ENCODE assay signal across 18 mouse cellular contexts in the genomic region with DNA sequence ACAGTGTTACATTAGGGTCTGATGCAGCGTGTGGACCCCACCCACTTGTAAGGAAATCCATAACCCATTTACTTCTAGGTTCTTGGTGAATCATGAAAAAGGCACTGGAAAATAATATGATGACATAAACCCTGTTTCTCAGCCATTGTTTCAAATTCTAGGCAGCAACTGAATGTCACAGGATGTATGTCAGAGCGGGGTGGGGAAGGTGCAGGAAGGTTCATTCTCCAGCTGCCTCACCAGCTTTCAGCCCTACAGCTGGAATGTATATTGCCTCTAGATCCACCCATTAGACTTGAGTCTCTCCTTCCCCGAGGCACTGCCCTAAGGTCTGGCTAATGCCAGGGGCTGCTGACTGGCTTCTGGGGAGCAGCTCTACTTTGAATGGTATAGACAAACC.
DNase-seq lines count a peak whose midpoint lies in the region; ATAC-seq and TF ChIP-seq lines count a peak whose summit lies in the region.
"Had no signal": no experiment of that assay in that cellular context is flagged by ENCODE, and none has a peak within 500 bp of the region (broad histone marks: within the 10 kb centered on the region; RNA-seq: fewer than 3 reads in every experiment).

No protein-coding gene starts in this region.

- no peak overlapping the region for H3K4me3 ChIP-seq in heart, embryonic 16.5 days (ENCODE audit: low read length)
- no peak overlapping the region for H3K4me3 ChIP-seq in lung, embryonic 14.5 days (ENCODE audit: low read depth, low read length)
- H3K4me3 ChIP-seq: embryonic facial prominence, embryonic 13.5 days; forebrain, embryonic 10.5 days; neural tube, embryonic 13.5 days had no signal

- no peak for ATAC-seq in heart, embryonic 16.5 days (replicated peaks; ENCODE audit: extremely low read depth, insufficient read depth, low FRiP score)
- no peak for ATAC-seq in lung, embryonic 14.5 days (ENCODE audit: insufficient read depth)

- no peaks in the 10 kb centered on the region for H3K36me3 ChIP-seq in heart, embryonic 16.5 days (ENCODE audit: control insufficient read depth, insufficient read depth)
- no peaks in the 10 kb centered on the region for H3K36me3 ChIP-seq in lung, embryonic 14.5 days (ENCODE audit: insufficient read depth)
- H3K36me3 ChIP-seq: embryonic facial prominence, embryonic 13.5 days; forebrain, embryonic 10.5 days; neural tube, embryonic 13.5 days had no signal

- H3K27me3 ChIP-seq in heart, embryonic 16.5 days (ENCODE audit: control insufficient read depth, insufficient read depth, low read length), result no peaks in the 10 kb centered on the region
- H3K27me3 ChIP-seq in lung, embryonic 14.5 days (ENCODE audit: insufficient read depth, low read length), result no peaks in the 10 kb centered on the region
- H3K27me3 ChIP-seq: CH12.LX; embryonic facial prominence, embryonic 13.5 days; neural tube, embryonic 13.5 days had no signal

- no peaks in the 10 kb centered on the region for H3K4me1 ChIP-seq in heart, embryonic 16.5 days (ENCODE audit: control insufficient read depth, insufficient read depth, low read length)
- H3K4me1 ChIP-seq in lung, embryonic 14.5 days (ENCODE audit: insufficient read depth), result no peaks in the 10 kb centered on the region
- H3K4me1 ChIP-seq: embryonic facial prominence, embryonic 13.5 days; neural tube, embryonic 13.5 days had no signal

- H3K4me2 ChIP-seq in heart, embryonic 16.5 days (ENCODE audit: low read depth, low read length), result no peak overlapping the region
- no peak overlapping the region for H3K4me2 ChIP-seq in lung, embryonic 14.5 days
- H3K4me2 ChIP-seq: embryonic facial prominence, embryonic 13.5 days; neural tube, embryonic 13.5 days had no signal

- WGBS in heart, embryonic 16.5 days, result 67% methylated on average over 3 of the region's 3 CpGs
- 63% methylated on average over 3 of the region's 3 CpGs for WGBS in lung, embryonic 14.5 days

- no peak for DNase-seq in heart, postnatal 25 days (ENCODE audit: low spot score)
- DNase-seq in lung, embryonic 14.5 days, result peak; percentile 27
- DNase-seq in lung, postnatal 36 days, result no peak
- DNase-seq in ZHBTc4 (ENCODE audit: low read depth, low spot score), result peak; percentile 6
- peak; percentile 58 for DNase-seq in naive thymus-derived CD4-positive, alpha-beta T cell, adult 2 months (ENCODE audit: low read depth)
- DNase-seq in left cerebral cortex, adult 18-20 months (ENCODE audit: low spot score in 2 of 2), result no peak
- DNase-seq: cerebellum, adult 11-12 months; cerebellum, postnatal 36 days; gastrocnemius, postnatal 25 days; kidney, adult 8-10 months; layer of hippocampus, adult 9-11 months; lung, postnatal 10 days; thymus, adult 2 months had no signal

- H3K27ac ChIP-seq in heart, embryonic 16.5 days (ENCODE audit: low read length), result peak overlapping the region; percentile 53; the same call in 1 of the 2 replicates
- no peak overlapping the region for H3K27ac ChIP-seq in lung, embryonic 14.5 days (ENCODE audit: low read depth)
- H3K27ac ChIP-seq: embryonic facial prominence, embryonic 13.5 days; forebrain, embryonic 10.5 days; neural tube, embryonic 13.5 days had no signal

- intact Hi-C loops in heart, postnatal 25 days (cut with DNase I), result no loop called here

- no peak for TF ChIP-seq CTCF in lung, embryonic 14.5 days (IDR thresholded peaks at IDR 0.05; ENCODE audit: low read depth)

- no peak overlapping the region for H3K9ac ChIP-seq in heart, embryonic 16.5 days (ENCODE audit: low read length)
- H3K9ac ChIP-seq in lung, embryonic 14.5 days, result no peak overlapping the region
- H3K9ac ChIP-seq: embryonic facial prominence, embryonic 13.5 days; neural tube, embryonic 13.5 days had no signal

- H3K9me3 ChIP-seq in heart, embryonic 16.5 days (replicated peaks; ENCODE audit: control insufficient read depth, low read length), result no peaks in the 10 kb centered on the region
- no peaks in the 10 kb centered on the region for H3K9me3 ChIP-seq in lung, embryonic 14.5 days (ENCODE audit: low read depth, low read length)
- H3K9me3 ChIP-seq: embryonic facial prominence, embryonic 13.5 days; forebrain, embryonic 10.5 days; neural tube, embryonic 13.5 days had no signal

Comparison
In these comparisons a context has a peak if more than half of its experiments do, and no peak if none do; other contexts are left out.
1. DNase-seq: peak in lung, embryonic 14.5 days (single experiment), ZHBTc4 (single experiment) and naive thymus-derived CD4-positive, alpha-beta T cell, adult 2 months (single experiment); none in heart, postnatal 25 days (single experiment), lung, postnatal 36 days (single experiment) and left cerebral cortex, adult 18-20 months (0 of 2).